Mouse (Mus musculus) lung, postnatal 4 days (tissue): ENCODE data around the gene Sumo3.

ENCODE experiments used
- DNase-seq, 2 experiments: peaks; one replicate each; pipeline ENCODE4 v3.0.0; 2021

The Sumo3 gene

GRCm38 (mm10) chr10:77605908-77606826 lies at the start of gene Sumo3, which contains the start of gene Gm49325:
Gene Sumo3 (plus strand): TSS chr10:77606097.
Gene Gm49325 (plus strand): TSS chr10:77606197.
- DNase-seq: peak; percentile 98 to 100

GRCm38 (mm10) chr10:77556631-77557030 lies 49.3 kb upstream of the Sumo3 start:
- DNase-seq: no peak

- DNase-seq: no peak
Observed at GRCm38 (mm10) chr10:77557641-77558040, 48.3 kb upstream of the Sumo3 start.

GRCm38 (mm10) chr10:77560090-77560489 lies 45.8 kb upstream of the Sumo3 start:
- DNase-seq: no peak

GRCm38 (mm10) chr10:77560830-77561229 lies 45.1 kb upstream of the Sumo3 start:
- no peak for DNase-seq

- DNase-seq: no peak
Observed at GRCm38 (mm10) chr10:77561508-77561907, 44.4 kb upstream of the Sumo3 start.

- DNase-seq: no peak
Observed at GRCm38 (mm10) chr10:77565005-77565404, 40.9 kb upstream of the Sumo3 start.

- peak; percentile 81 to 90 for DNase-seq
Observed at GRCm38 (mm10) chr10:77566651-77567050, 39.2 kb upstream of the Sumo3 start.

GRCm38 (mm10) chr10:77569481-77569880 lies 36.4 kb upstream of the Sumo3 start:
- DNase-seq: no peak

- no peak for DNase-seq
Observed at GRCm38 (mm10) chr10:77569973-77570658, 35.8 kb upstream of the Sumo3 start.

GRCm38 (mm10) chr10:77572225-77572624 lies 33.7 kb upstream of the Sumo3 start:
- DNase-seq: no peak

GRCm38 (mm10) chr10:77573162-77573561 lies 32.7 kb upstream of the Sumo3 start:
- DNase-seq: no peak

GRCm38 (mm10) chr10:77580027-77580920 lies 25.6 kb upstream of the Sumo3 start:
- no peak for DNase-seq

GRCm38 (mm10) chr10:77581023-77581407 lies 24.9 kb upstream of the Sumo3 start:
- DNase-seq: no peak

- peak; percentile 97 to 98 for DNase-seq
Observed at GRCm38 (mm10) chr10:77581408-77582284, 24.3 kb upstream of the Sumo3 start, which contains the start of gene Pttg1ip. Gene Pttg1ip (plus strand): TSS chr10:77581720.

- DNase-seq: no peak
Observed at GRCm38 (mm10) chr10:77582285-77582618, 23.6 kb upstream of the Sumo3 start.

- DNase-seq: peak; percentile 37 to 62
Observed at GRCm38 (mm10) chr10:77583795-77584422, 22.0 kb upstream of the Sumo3 start.

GRCm38 (mm10) chr10:77586637-77587036 lies 19.3 kb upstream of the Sumo3 start:
- no peak for DNase-seq

GRCm38 (mm10) chr10:77587091-77587775 lies 18.7 kb upstream of the Sumo3 start:
- DNase-seq: no peak

- DNase-seq: no peak
Observed at GRCm38 (mm10) chr10:77588036-77588435, 17.9 kb upstream of the Sumo3 start.

- DNase-seq: no peak
Observed at GRCm38 (mm10) chr10:77589117-77589516, 16.8 kb upstream of the Sumo3 start.
